Mouse (Mus musculus): ENCODE data around the gene Golgb1.
"Not testable (repeated sequence)": the region's sequence is repeated elsewhere in the genome, so short reads cannot be mapped to it uniquely, and the experiment has no call there.

Golgb1 gene

DNA sequence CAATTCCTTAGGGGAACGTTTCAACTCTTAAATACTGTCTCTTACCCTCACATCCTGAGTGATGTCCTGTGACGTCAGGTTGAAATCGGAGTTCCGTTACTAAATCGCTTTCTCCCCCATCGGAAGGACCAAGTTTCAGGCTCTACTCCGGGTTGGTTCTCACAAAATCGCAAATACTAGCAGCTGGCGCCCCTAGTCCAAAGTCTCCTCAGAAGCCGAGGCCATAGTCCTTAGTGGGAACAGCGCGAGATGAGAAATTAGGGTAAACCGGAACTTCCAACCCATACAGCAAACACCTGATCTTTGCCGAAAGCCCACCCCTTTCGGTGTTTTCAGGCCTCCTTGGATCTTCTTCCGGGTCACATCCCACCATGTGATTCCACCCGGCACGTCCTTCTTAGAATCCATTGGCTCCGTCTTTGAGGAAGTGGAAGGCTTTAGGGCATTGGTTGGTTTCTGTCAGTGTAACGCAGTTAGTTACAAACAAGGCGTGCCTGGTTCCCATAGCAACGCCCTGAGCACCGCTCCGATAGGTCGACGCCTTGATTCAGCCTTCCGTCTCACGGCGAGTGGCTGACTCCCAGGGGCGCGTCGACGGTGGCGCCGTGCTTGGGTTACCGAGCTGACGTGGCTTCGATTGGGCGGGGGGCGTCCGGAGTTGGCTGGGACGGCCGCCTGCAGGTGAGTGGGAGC lies at the start of gene Golgb1, which contains the start of gene Eaf2:
Golgb1 (plus strand) TSS at position 558 of the 693 bp plus-strand sequence.
Eaf2 (minus strand) TSS at position 421 of the 693 bp plus-strand sequence.
- DNase-seq (ENCODE audit: low spot score in 2 of 2) = peak; percentile 83 to 88

- DNase-seq (ENCODE audit: low spot score in 2 of 2) = no peak
Observed at GRCm38 (mm10) chr16:36827611-36828053, 47.3 kb upstream of the Golgb1 start.

GRCm38 (mm10) chr16:36828054-36828786 lies 46.7 kb upstream of the Golgb1 start, which contains the start of gene Iqcb1:
Iqcb1 (plus strand) TSS chr16:36828385.
- peak; percentile 73 to 78 for DNase-seq (ENCODE audit: low spot score in 2 of 2)

GRCm38 (mm10) chr16:36828820-36829219 lies 46.1 kb upstream of the Golgb1 start:
- no peak for DNase-seq (ENCODE audit: low spot score in 2 of 2)

GRCm38 (mm10) chr16:36846894-36847293 lies 28.0 kb upstream of the Golgb1 start:
- not testable (repeated sequence) for DNase-seq (ENCODE audit: low spot score in 2 of 2)

DNA sequence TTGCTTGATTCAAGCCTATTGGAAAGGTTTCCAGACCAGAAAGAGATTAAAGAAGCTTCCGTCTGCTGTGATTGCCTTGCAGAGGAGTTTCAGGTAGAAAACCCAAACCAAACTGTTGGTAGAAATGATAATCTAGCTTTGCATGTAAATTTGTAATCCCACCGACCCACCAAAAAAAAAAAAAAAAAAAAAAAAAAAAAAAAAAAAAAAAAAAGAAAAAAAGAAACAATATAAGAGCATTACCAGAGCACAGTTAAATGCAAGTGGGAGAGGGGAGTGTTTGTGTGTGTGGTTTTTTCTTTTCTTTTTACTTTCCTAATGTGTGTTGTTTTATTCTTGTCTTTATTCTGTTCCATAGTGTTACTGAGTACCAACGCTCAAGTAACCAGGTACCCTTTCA lies 23.7 kb upstream of the Golgb1 start:
- DNase-seq (ENCODE audit: low spot score in 2 of 2) = no peak

DNA sequence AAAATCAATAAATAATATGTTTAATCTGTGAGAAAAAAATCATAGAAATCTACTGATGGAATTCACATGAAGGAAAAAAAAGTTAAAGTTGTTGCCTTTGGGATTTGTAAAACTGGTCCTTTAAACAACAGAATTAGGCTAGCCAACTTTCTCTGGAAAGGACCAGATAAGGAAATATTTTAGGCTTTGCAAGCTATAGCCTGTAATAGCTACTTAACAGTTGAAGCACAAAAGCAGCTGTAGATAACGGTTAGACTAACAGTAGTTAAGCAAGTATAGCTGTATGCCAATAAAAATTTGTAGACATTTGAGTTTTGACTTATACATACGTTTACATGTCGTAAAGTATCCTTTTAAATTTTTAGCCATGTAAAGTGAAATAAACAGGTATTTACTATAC lies 11.4 kb upstream of the Golgb1 start:
- no peak for DNase-seq (ENCODE audit: low spot score in 2 of 2)

DNA sequence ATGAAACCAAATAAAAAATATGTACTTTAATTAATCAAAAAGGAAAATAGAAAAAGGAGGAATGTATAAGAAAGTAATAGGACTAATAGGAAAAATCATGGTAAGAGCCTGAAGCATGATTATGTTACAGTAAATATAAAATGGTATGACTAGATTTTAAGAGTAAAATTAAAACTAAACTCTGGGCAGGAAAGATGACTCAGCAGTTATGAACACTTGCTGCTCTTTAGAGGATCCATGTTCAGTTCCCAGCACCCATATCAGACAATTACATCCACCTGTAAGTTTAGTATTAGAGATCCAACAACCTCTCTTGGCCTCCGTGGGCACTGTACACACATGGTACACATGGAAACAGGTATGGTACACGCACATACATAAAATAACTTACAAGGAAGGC lies 5.5 kb upstream of the Golgb1 start:
- no peak for DNase-seq (ENCODE audit: low spot score in 2 of 2)

DNA sequence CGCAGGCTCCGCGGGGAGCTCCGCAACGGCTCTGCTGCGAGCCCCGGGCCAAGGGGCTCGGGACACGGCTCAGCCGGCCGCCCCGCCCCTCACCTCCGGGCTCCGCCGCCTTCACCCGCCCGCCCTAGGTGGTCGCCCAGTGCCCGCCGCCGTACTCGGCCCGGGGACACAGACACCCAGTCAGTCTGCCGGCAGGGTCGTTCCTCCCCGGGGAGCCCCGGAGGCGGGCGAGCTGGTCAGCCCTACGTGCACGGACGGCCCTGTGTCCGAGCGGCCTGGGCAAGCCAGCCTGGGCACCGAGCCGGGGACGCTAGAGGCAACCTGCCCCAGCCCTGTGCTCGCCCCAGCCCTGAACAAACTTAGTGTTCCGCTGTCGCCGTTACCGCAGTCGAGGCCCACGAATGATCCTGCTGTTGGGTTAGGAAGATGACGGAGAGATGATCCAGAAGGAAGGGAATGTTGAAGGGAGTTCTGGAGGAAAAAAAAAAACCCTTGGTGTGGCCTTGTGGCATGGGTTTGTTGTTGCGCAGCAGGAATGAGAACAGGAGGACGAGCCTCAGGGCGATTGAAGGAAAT lies 424 bp downstream of the Golgb1 start:
- no peak for DNase-seq (ENCODE audit: low spot score in 2 of 2)

DNA sequence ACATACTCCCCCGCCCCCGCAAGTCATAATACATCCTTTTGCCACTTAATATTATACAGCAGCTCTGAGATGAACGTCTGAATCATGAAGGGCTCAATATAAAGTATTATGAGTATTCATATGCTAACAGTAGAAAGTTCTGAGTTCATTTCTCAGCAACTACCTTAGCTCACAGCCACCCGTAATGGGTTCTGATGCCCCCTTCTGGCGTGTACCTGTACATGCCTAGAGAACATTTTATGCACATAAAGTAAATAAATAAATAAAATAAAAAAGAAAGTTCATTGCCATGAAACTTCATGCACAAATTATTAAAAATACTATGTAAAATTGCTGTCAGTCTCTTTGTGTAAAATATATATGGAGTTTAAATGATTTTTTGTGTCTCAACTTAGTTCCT lies 2.4 kb downstream of the Golgb1 start:
- DNase-seq (ENCODE audit: low spot score in 2 of 2) = no peak

DNA sequence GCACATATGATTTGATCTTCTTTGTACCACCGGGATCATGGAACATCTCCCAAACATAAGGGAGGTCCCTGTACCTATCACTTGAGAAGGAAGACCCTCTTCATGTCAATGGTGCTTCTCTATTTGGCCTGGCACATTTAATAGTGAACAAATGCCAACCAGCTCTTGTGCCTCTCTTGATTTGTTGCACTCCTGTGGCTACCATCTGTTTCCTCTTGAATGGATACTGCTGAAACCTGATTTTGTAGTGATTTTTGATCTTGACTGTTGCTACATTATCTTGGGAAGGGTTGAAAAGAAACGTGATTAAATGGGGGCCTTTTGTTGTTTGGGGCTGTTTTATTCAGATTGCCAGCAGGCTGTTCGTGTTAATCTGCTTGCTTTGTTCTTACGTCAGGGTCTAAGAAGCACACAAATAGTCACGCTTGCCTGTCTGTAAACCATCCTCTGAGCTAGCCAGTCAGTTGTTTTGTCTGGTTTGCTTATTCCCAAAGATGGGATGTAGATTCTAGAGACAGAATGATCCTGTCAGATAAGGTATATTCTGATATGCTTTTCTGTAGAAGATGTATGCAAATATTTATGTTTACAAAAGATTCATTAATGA lies 7.9 kb downstream of the Golgb1 start:
- DNase-seq (ENCODE audit: low spot score in 2 of 2) = no peak

GRCm38 (mm10) chr16:36884881-36885280 lies 9.9 kb downstream of the Golgb1 start:
- peak; percentile 47 to 63 for DNase-seq (ENCODE audit: low spot score in 2 of 2)

DNA sequence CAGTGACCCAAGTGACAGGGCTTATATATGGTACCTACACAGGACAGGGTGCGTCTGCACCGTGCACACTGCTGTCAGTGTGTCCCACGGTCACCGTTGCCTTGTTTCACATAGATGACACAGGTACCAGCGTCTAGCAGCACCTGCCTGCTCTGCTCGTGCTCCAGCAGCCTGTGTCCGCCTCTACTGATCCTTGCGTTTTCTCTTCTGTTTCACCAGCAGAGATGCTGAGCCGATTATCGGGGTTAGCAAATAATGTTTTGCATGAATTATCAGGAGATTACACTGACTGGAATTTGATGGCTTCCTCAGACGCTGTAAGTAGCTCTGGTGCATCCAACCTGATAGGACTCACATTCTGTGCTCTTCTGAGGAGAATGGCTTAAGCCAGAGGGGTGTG lies 11.0 kb downstream of the Golgb1 start:
- DNase-seq (ENCODE audit: low spot score in 2 of 2) = no peak

- DNase-seq (ENCODE audit: low spot score in 2 of 2) = no peak
Observed at GRCm38 (mm10) chr16:36887546-36887945, 12.6 kb downstream of the Golgb1 start.

- DNase-seq (ENCODE audit: low spot score in 2 of 2) = no peak
Observed at GRCm38 (mm10) chr16:36890559-36890958, 15.6 kb downstream of the Golgb1 start.

DNA sequence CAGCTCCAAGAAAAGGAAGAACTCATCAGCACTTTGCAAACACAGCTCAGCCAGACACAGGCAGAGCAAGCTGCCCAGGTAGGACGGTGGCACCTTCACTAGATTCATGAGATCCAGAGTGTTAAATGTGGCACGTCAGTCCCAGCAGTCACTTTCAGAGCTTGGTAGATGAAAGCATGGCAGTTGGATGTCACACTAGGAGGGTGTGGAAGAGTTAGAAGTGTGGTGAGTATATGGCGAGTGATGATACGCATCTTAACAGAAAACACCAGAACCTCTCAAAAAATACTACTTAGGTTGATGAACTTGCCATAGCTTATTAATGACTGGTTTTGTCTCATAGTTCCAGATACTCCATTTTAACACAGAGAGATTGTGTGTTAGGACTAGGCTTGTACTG lies 16.5 kb downstream of the Golgb1 start:
- no peak for DNase-seq (ENCODE audit: low spot score in 2 of 2)

DNA sequence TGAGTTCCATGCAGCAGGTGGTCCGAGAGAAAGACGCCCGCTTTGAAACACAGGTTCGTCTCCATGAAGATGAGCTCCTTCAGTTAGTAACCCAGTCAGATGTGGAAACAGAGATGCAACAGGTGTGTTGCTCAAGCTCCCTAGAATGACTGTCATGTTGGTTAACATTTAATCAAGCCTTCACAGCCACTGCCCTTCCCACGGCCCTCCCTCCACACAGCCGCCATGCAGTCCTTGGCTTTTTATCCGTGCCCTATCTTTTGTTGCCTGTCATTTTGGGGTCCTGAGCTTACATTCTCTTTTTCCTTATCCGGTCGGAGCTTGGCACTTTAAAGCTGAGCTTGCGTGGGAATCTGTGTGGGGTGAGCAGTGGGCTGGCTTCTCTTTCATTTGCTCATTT lies 18.4 kb downstream of the Golgb1 start:
- DNase-seq (ENCODE audit: low spot score in 2 of 2) = no peak

GRCm38 (mm10) chr16:36896712-36897111 lies 21.8 kb downstream of the Golgb1 start:
- no peak for DNase-seq (ENCODE audit: low spot score in 2 of 2)

- DNase-seq (ENCODE audit: low spot score in 2 of 2) = no peak
Observed at GRCm38 (mm10) chr16:36903156-36903555, 28.2 kb downstream of the Golgb1 start.

- no peak for DNase-seq (ENCODE audit: low spot score in 2 of 2)
Observed at GRCm38 (mm10) chr16:36911909-36912308, 37.0 kb downstream of the Golgb1 start.

- no peak for DNase-seq (ENCODE audit: low spot score in 2 of 2)
Observed at GRCm38 (mm10) chr16:36912311-36912710, 37.4 kb downstream of the Golgb1 start.

GRCm38 (mm10) chr16:36914195-36914594 lies 39.3 kb downstream of the Golgb1 start:
- DNase-seq (ENCODE audit: low spot score in 2 of 2) = no peak

All from spleen, postnatal 14 days (tissue).